Mouse (Mus musculus): ENCODE results near the gene Tfap2e. TPM values are rescaled to one million over a fixed set of nuclear protein-coding genes. Genes with fewer than 3 reads are reported as not detected.

The Tfap2e gene
- polyA plus RNA-seq, 1 experiment from 2014 or later = 1.7 TPM

- 59% methylated on average over 11 of the region's 11 CpGs for WGBS
- H3K4me2 ChIP-seq (replicated peaks) = no peak overlapping the region
- H3K4me3 ChIP-seq (replicated peaks) = no peak overlapping the region
- peaks cover 31% of the 10 kb centered on the region for H3K36me3 ChIP-seq
- no peak for ATAC-seq
- H3K27ac ChIP-seq = no peak overlapping the region
- H3K9me3 ChIP-seq = no peaks in the 10 kb centered on the region
- no peak overlapping the region for H3K9ac ChIP-seq (replicated peaks)
- H3K4me1 ChIP-seq (replicated peaks) = peaks cover 8% of the 10 kb centered on the region; the same call in 1 of the 2 replicates
- H3K27me3 ChIP-seq = no peaks in the 10 kb centered on the region
These were observed 26.7 kb upstream of the Tfap2e start for GRCm38 (mm10) chr4:126762586-126763359.

- Histone ChIP-seq H3K36me3 (peaks cover 34% of the 10 kb centered on the region), H3K4me1 (replicated peaks) (peaks cover 21% of the 10 kb centered on the region), H3K27ac (no peak overlapping the region), H3K9ac (replicated peaks) (no peak overlapping the region), H3K9me3 (no peaks in the 10 kb centered on the region), H3K4me3 (replicated peaks) (no peak overlapping the region), H3K4me2 (replicated peaks) (no peak overlapping the region), H3K27me3 (no peaks in the 10 kb centered on the region)
- no peak for ATAC-seq
- WGBS = 90% methylated on average over 2 of the region's 2 CpGs
These were observed 23.4 kb upstream of the Tfap2e start for GRCm38 (mm10) chr4:126759435-126759834.

GRCm38 (mm10) chr4:126758299-126758698, 22.3 kb upstream of the Tfap2e start:
- 89% methylated on average over 5 of the region's 5 CpGs for WGBS
- Histone ChIP-seq H3K4me3 (replicated peaks) (no peak overlapping the region), H3K4me1 (replicated peaks) (peaks cover 23% of the 10 kb centered on the region), H3K27ac (no peak overlapping the region), H3K4me2 (replicated peaks) (no peak overlapping the region), H3K9me3 (no peaks in the 10 kb centered on the region), H3K36me3 (peaks cover 31% of the 10 kb centered on the region), H3K9ac (replicated peaks) (no peak overlapping the region), H3K27me3 (no peaks in the 10 kb centered on the region)
- no peak for ATAC-seq

- no peak overlapping the region for H3K4me2 ChIP-seq (replicated peaks)
- H3K27ac ChIP-seq = no peak overlapping the region
- H3K4me1 ChIP-seq (replicated peaks) = peaks cover 25% of the 10 kb centered on the region
- H3K36me3 ChIP-seq = peaks cover 23% of the 10 kb centered on the region
- ATAC-seq = no peak
- WGBS = 88% methylated on average over 4 of the region's 4 CpGs
- no peaks in the 10 kb centered on the region for H3K9me3 ChIP-seq
- no peak overlapping the region for H3K4me3 ChIP-seq (replicated peaks)
- no peak overlapping the region for H3K9ac ChIP-seq (replicated peaks)
- no peaks in the 10 kb centered on the region for H3K27me3 ChIP-seq
These were observed 20.7 kb upstream of the Tfap2e start for GRCm38 (mm10) chr4:126756766-126757165.

- Histone ChIP-seq H3K27ac (no peak overlapping the region), H3K4me1 (replicated peaks) (peaks cover 43% of the 10 kb centered on the region), H3K9ac (replicated peaks) (peak overlapping the region; percentile 92; the same call in 1 of the 2 replicates), H3K9me3 (no peaks in the 10 kb centered on the region), H3K4me2 (replicated peaks) (peak overlapping the region; percentile 99), H3K27me3 (no peaks in the 10 kb centered on the region), H3K36me3 (peaks cover 18% of the 10 kb centered on the region), H3K4me3 (replicated peaks) (peak overlapping the region; percentile 85)
- no peak for ATAC-seq
- WGBS = 47% methylated on average over 12 of the region's 12 CpGs
These were observed 18.8 kb upstream of the Tfap2e start for GRCm38 (mm10) chr4:126754736-126755374.

GRCm38 (mm10) chr4:126754231-126754611, 18.2 kb upstream of the Tfap2e start:
- no peak for ATAC-seq
- H3K4me2 ChIP-seq (replicated peaks) = peak overlapping the region; percentile 99

GRCm38 (mm10) chr4:126753268-126754230, 17.5 kb upstream of the Tfap2e start, which contains the start of the genes Ncdn and AU040320:
Ncdn (minus strand) TSS chr4:126753438.
AU040320 (plus strand) TSS chr4:126753544.
- Histone ChIP-seq H3K9me3 (no peaks in the 10 kb centered on the region), H3K27me3 (no peaks in the 10 kb centered on the region), H3K9ac (replicated peaks) (peak within 1 kb of the TSS; percentile 92), H3K4me2 (replicated peaks) (peak within 1 kb of the TSS; percentile 99), H3K36me3 (peaks cover 25% of the 10 kb centered on the region), H3K27ac (peak within 1 kb of the TSS; percentile 95), H3K4me1 (replicated peaks) (peaks cover 56% of the 10 kb centered on the region), H3K4me3 (replicated peaks) (peak within 1 kb of the TSS; percentile 85)
- peak; percentile 98 for ATAC-seq
- under 1% methylated on average over 59 of the region's 71 CpGs for WGBS

More at GRCm38 (mm10) chr4:126754231-126754611, 18.2 kb upstream of the Tfap2e start:
- WGBS = 0% methylated on average over 12 of the region's 12 CpGs
- H3K9ac ChIP-seq (replicated peaks) = peak overlapping the region; percentile 92
- H3K36me3 ChIP-seq = peaks cover 18% of the 10 kb centered on the region
- no peaks in the 10 kb centered on the region for H3K9me3 ChIP-seq
- H3K27me3 ChIP-seq = no peaks in the 10 kb centered on the region
- H3K4me3 ChIP-seq (replicated peaks) = peak overlapping the region; percentile 85
- peak overlapping the region; percentile 95 for H3K27ac ChIP-seq
- peaks cover 49% of the 10 kb centered on the region for H3K4me1 ChIP-seq (replicated peaks)

- peak; percentile 21 for ATAC-seq
- H3K4me1 ChIP-seq (replicated peaks) = peaks cover 59% of the 10 kb centered on the region
- peak overlapping the region; percentile 85 for H3K4me3 ChIP-seq (replicated peaks)
These were observed 16.6 kb upstream of the Tfap2e start for GRCm38 (mm10) chr4:126752608-126753141.

GRCm38 (mm10) chr4:126752024-126752607, 16.1 kb upstream of the Tfap2e start:
- peak overlapping the region; percentile 92 for H3K9ac ChIP-seq (replicated peaks)
- WGBS = 3% methylated on average over 13 of the region's 13 CpGs
- peak overlapping the region; percentile 99 for H3K4me2 ChIP-seq (replicated peaks)
- peak overlapping the region; percentile 85 for H3K4me3 ChIP-seq (replicated peaks)
- peaks cover 59% of the 10 kb centered on the region for H3K4me1 ChIP-seq (replicated peaks)
- no peaks in the 10 kb centered on the region for H3K27me3 ChIP-seq
- ATAC-seq = no peak
- H3K36me3 ChIP-seq = peaks cover 32% of the 10 kb centered on the region
- peak overlapping the region; percentile 95 for H3K27ac ChIP-seq
- no peaks in the 10 kb centered on the region for H3K9me3 ChIP-seq

More at GRCm38 (mm10) chr4:126752608-126753141, 16.6 kb upstream of the Tfap2e start:
- peak overlapping the region; percentile 95 for H3K27ac ChIP-seq
- peaks cover 31% of the 10 kb centered on the region for H3K36me3 ChIP-seq
- H3K9me3 ChIP-seq = no peaks in the 10 kb centered on the region
- under 1% methylated on average over 23 of the region's 23 CpGs for WGBS
- peak overlapping the region; percentile 92 for H3K9ac ChIP-seq (replicated peaks)
- peak overlapping the region; percentile 99 for H3K4me2 ChIP-seq (replicated peaks)
- H3K27me3 ChIP-seq = no peaks in the 10 kb centered on the region

GRCm38 (mm10) chr4:126751556-126752023, 15.6 kb upstream of the Tfap2e start:
- H3K27ac ChIP-seq = no peak overlapping the region
- peaks cover 59% of the 10 kb centered on the region for H3K4me1 ChIP-seq (replicated peaks)
- peak overlapping the region; percentile 85 for H3K4me3 ChIP-seq (replicated peaks)
- peak overlapping the region; percentile 99 for H3K4me2 ChIP-seq (replicated peaks)
- peak overlapping the region; percentile 92 for H3K9ac ChIP-seq (replicated peaks)
- no peak for ATAC-seq
- H3K36me3 ChIP-seq = peaks cover 38% of the 10 kb centered on the region
- 43% methylated on average over 10 of the region's 10 CpGs for WGBS
- no peaks in the 10 kb centered on the region for H3K27me3 ChIP-seq
- no peaks in the 10 kb centered on the region for H3K9me3 ChIP-seq

All from midbrain, embryonic 13.5 days (tissue).